Mouse (Mus musculus) brain, embryonic 14.5 days (tissue): ENCODE measurements around the gene Csf2rb.

Experiments used
- CTCF ChIP-seq: fragments of 200-500 bp; IDR thresholded peaks from 2 replicates; pipeline ENCODE4 v1.5.1; 2012; ENCODE audit warnings: inconsistent platforms, mild to moderate bottlenecking, moderate library complexity, borderline replicate concordance; ENCODE audit not compliant: insufficient read depth, insufficient read length; ENCODE audit errors: extremely low read depth
- POLR2A ChIP-seq: fragments of 200-500 bp; IDR thresholded peaks from 2 replicates; pipeline ENCODE4 v1.6.1; 2012; ENCODE audit warnings: mild to moderate bottlenecking, inconsistent platforms, borderline replicate concordance; ENCODE audit not compliant: poor library complexity, insufficient read depth, insufficient read length, severe bottlenecking; ENCODE audit errors: extremely low read depth

GRCm38 (mm10) chr15:78380741-78381140 is 55.2 kb downstream of the Csf2rb start:
- TF ChIP-seq CTCF: no peak
- TF ChIP-seq POLR2A: no peak
